Mouse (Mus musculus) MEL (cell line): ENCODE data around the gene Xab2. TPM values are rescaled to one million over a fixed set of nuclear protein-coding genes. Genes with fewer than 3 reads are reported as not detected.

Experiments
- DNase-seq: peaks from one replicate; pipeline ENCODE4 v3.0.0; 2011; ENCODE audit warnings: low read depth, low spot score
- H3K27ac ChIP-seq: 2 replicates; pipeline ENCODE4 v1.5.1; 2012; ENCODE audit warnings: low read depth, mild to moderate bottlenecking, control low read depth, low read length, moderate library complexity; ENCODE audit not compliant: control insufficient read depth
- H3K27me3 ChIP-seq, 2 experiments: fragments of 150-350 bp in 1 of 2; sonication (generic) in 1 of 2; 2 replicates each; pipeline ENCODE4 v1.6.1; 2012; ENCODE audit warnings: low read length in 2 of 2, mild to moderate bottlenecking in 2 of 2, improper control_type of control experiment in 1 of 2, moderate library complexity in 1 of 2; ENCODE audit not compliant: insufficient read depth in 2 of 2, control insufficient read depth in 1 of 2
- H3K36me3 ChIP-seq, 2 experiments: 2 replicates each; pipeline ENCODE4 v1.6.1; 2012 to 2014; ENCODE audit warnings: low read length in 2 of 2, improper control_type of control experiment in 1 of 2, inconsistent platforms in 1 of 2, mild to moderate bottlenecking in 1 of 2; ENCODE audit not compliant: insufficient read depth in 2 of 2, control insufficient read depth in 1 of 2
- H3K4me1 ChIP-seq, 2 experiments: fragments of 150-350 bp in 1 of 2; sonication (generic) in 1 of 2; 2 replicates each; pipeline ENCODE4 v1.6.1; 2012; ENCODE audit warnings: low read length in 2 of 2, improper control_type of control experiment in 1 of 2, mild to moderate bottlenecking in 1 of 2; ENCODE audit not compliant: insufficient read depth in 2 of 2, control insufficient read depth in 1 of 2
- H3K4me3 ChIP-seq, 2 experiments: fragments of 150-350 bp in 1 of 2; sonication (generic) in 1 of 2; 2 replicates each; pipeline ENCODE4 v1.5.1; 2012; ENCODE audit warnings: low read depth in 2 of 2, low read length in 2 of 2, mild to moderate bottlenecking in 2 of 2, moderate library complexity in 2 of 2, control low read depth in 1 of 2, improper control_type of control experiment in 1 of 2; ENCODE audit not compliant: control insufficient read depth in 1 of 2, insufficient read depth in 1 of 2
- H3K79me2 ChIP-seq: 2 replicates; pipeline ENCODE4 v1.6.1; 2012; ENCODE audit warnings: mild to moderate bottlenecking, low read length, moderate library complexity; ENCODE audit not compliant: control insufficient read depth, poor library complexity, insufficient read depth
- H3K9ac ChIP-seq: 2 replicates; pipeline ENCODE4 v1.6.1; 2012; ENCODE audit warnings: low read depth, mild to moderate bottlenecking, control low read depth, low read length, moderate library complexity; ENCODE audit not compliant: control insufficient read depth, poor library complexity, severe bottlenecking
- H3K9me3 ChIP-seq: fragments of 150-350 bp; sonication (generic); replicated peaks from 2 replicates; pipeline ENCODE4 v1.6.1; 2012; ENCODE audit warnings: mild to moderate bottlenecking, low read length, improper control_type of control experiment, moderate library complexity; ENCODE audit not compliant: insufficient read depth
- BHLHE40 ChIP-seq: IDR thresholded peaks from 2 replicates; pipeline ENCODE4 v1.6.1; 2012; ENCODE audit warnings: low read depth, mild to moderate bottlenecking, inconsistent platforms, low read length, improper control_type of control experiment, borderline replicate concordance
- CHD2 ChIP-seq: IDR thresholded peaks from 2 replicates; pipeline ENCODE4 v1.6.1; 2011; ENCODE audit warnings: low read length, improper control_type of control experiment
- CTCF ChIP-seq, 3 experiments: IDR thresholded peaks in 2 of 3; conservative IDR thresholded peaks in 1 of 3; 2 replicates each; pipeline ENCODE4 v1.5.1; 2011 to 2012; ENCODE audit warnings: low read length in 3 of 3, low read depth in 2 of 3, mild to moderate bottlenecking in 2 of 3, improper control_type of control experiment in 1 of 3, inconsistent platforms in 1 of 3, mixed read lengths in 1 of 3, moderate library complexity in 1 of 3; ENCODE audit not compliant: control insufficient read depth in 1 of 3, insufficient read depth in 1 of 3, poor library complexity in 1 of 3, severe bottlenecking in 1 of 3
- EP300 ChIP-seq, 2 experiments: IDR thresholded peaks; 2 replicates each; pipeline ENCODE4 v1.6.1; 2011; ENCODE audit warnings: improper control_type of control experiment in 2 of 2, low read length in 2 of 2, low read depth in 1 of 2, mild to moderate bottlenecking in 1 of 2
- ETS1 ChIP-seq: IDR thresholded peaks from 2 replicates; pipeline ENCODE4 v1.6.1; 2012; ENCODE audit warnings: low read depth, mild to moderate bottlenecking, inconsistent platforms, low read length, improper control_type of control experiment, moderate library complexity
- GABPA ChIP-seq: IDR thresholded peaks from 2 replicates; pipeline ENCODE4 v1.6.1; 2012; ENCODE audit warnings: low read depth, mild to moderate bottlenecking, inconsistent platforms, low read length, improper control_type of control experiment, moderate library complexity
- HCFC1 ChIP-seq: IDR thresholded peaks from 2 replicates; pipeline ENCODE4 v1.6.1; 2012; ENCODE audit warnings: low read depth, mild to moderate bottlenecking, inconsistent platforms, low read length, improper control_type of control experiment, moderate library complexity
- KAT2A ChIP-seq: conservative IDR thresholded peaks from 2 replicates; pipeline ENCODE4 v1.6.1; 2012; ENCODE audit warnings: low read depth, low read length, improper control_type of control experiment, inconsistent platforms
- MAX ChIP-seq: IDR thresholded peaks from 2 replicates; pipeline ENCODE4 v1.6.1; 2011; ENCODE audit warnings: low read length, improper control_type of control experiment
- MYB ChIP-seq: IDR thresholded peaks from 2 replicates; pipeline ENCODE4 v1.6.1; 2011; ENCODE audit warnings: mild to moderate bottlenecking, low read depth, low read length, improper control_type of control experiment
- MYC ChIP-seq: IDR thresholded peaks from 2 replicates; pipeline ENCODE4 v1.6.1; 2011; ENCODE audit warnings: low read depth, mild to moderate bottlenecking, low read length, improper control_type of control experiment, moderate library complexity
- POLR2A ChIP-seq, 2 experiments: IDR thresholded peaks; 2 replicates each; pipeline ENCODE4 v1.6.1; 2011 to 2012; ENCODE audit warnings: low read length in 2 of 2, mild to moderate bottlenecking in 2 of 2, control low read depth in 1 of 2, improper control_type of control experiment in 1 of 2, low read depth in 1 of 2, moderate library complexity in 1 of 2; ENCODE audit not compliant: control insufficient read depth in 1 of 2, insufficient read depth in 1 of 2, poor library complexity in 1 of 2
- POLR2AphosphoS2 ChIP-seq: IDR thresholded peaks from 2 replicates; pipeline ENCODE4 v1.6.1; 2011; ENCODE audit warnings: low read length, improper control_type of control experiment
- POLR2AphosphoS5 ChIP-seq: IDR thresholded peaks from 2 replicates; pipeline ENCODE4 v1.6.1; 2012; ENCODE audit warnings: low read depth, borderline replicate concordance, mild to moderate bottlenecking, inconsistent platforms, low read length, moderate library complexity, mixed read lengths
- UBTF ChIP-seq: IDR thresholded peaks from 2 replicates; pipeline ENCODE4 v1.6.1; 2012; ENCODE audit warnings: low read depth, mild to moderate bottlenecking, inconsistent platforms, low read length, improper control_type of control experiment, moderate library complexity, borderline replicate concordance; ENCODE audit not compliant: insufficient read depth
- USF1 ChIP-seq: IDR thresholded peaks from 2 replicates; pipeline ENCODE4 v1.6.1; 2014; ENCODE audit warnings: low read depth, mild to moderate bottlenecking, inconsistent platforms, low read length, improper control_type of control experiment, moderate library complexity
- USF2 ChIP-seq, 2 experiments: IDR thresholded peaks; 2 replicates each; pipeline ENCODE4 v1.6.1; 2011 to 2012; ENCODE audit warnings: improper control_type of control experiment in 2 of 2, low read length in 2 of 2, borderline replicate concordance in 1 of 2, inconsistent platforms in 1 of 2, low read depth in 1 of 2, mild to moderate bottlenecking in 1 of 2; ENCODE audit not compliant: insufficient read depth in 1 of 2
- ZMIZ1 ChIP-seq: IDR thresholded peaks from 2 replicates; pipeline ENCODE4 v1.6.1; 2012; ENCODE audit warnings: low read depth, mild to moderate bottlenecking, inconsistent platforms, low read length, improper control_type of control experiment, moderate library complexity
- ZNF384 ChIP-seq: IDR thresholded peaks from 2 replicates; pipeline ENCODE4 v1.6.1; 2012; ENCODE audit warnings: low read depth, mild to moderate bottlenecking, inconsistent platforms, low read length, improper control_type of control experiment
- polyA plus RNA-seq, 2 experiments: library from polyadenylated mRNA; stranded (reverse) in 1 of 2; unstranded in 1 of 2; fragments of >175 nt in 1 of 2; fragments of >200 nt in 1 of 2; gene quantifications; 2 replicates each; pipeline versions ENCODE4 v1.2.1 to v1.2.4; 2012; ENCODE audit warnings: low replicate concordance in 2 of 2, low read depth in 1 of 2; ENCODE audit not compliant: insufficient read length in 2 of 2, insufficient read depth in 1 of 2, missing spikeins in 1 of 2
- total RNA-seq: library from RNA; depleted of rRNA; stranded (reverse); fragments of 300-350 nt; gene quantifications from 2 replicates; pipeline ENCODE4 v1.2.3, GENCODE M21; 2012; rRNA removed

The Xab2 gene
- total and polyA plus RNA-seq, 3 experiments, result 54.8 to 90.4 (median 68.1) TPM

DNA sequence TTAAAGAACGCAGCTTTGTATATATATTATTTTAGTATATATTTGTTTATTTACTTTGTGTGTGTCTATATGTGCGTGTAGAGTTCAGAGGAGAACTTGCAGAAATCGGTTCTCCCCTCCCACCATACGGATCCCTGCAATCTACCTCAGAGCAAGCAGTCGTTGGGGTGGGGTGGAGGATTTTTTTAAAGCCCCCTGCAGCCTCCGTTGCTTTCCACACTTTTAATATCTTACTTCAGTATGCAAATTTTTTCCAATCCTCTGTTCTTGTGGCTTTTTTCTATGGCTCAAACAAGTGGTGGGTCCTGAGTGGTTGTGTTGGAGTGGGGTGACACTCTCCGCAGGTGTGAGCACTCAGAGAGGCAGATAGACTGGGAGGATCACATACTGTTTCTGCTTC is 52.7 kb downstream of the Xab2 start:
- no peak for DNase-seq
- Histone ChIP-seq H3K4me3 (no peak overlapping the region), H3K36me3 (no peaks in the 10 kb centered on the region), H3K9me3 (no peaks in the 10 kb centered on the region), H3K27ac (no peak overlapping the region), H3K27me3 (no peaks in the 10 kb centered on the region), H3K79me2 (no peaks in the 10 kb centered on the region), H3K9ac (no peak overlapping the region), H3K4me1 (no peaks in the 10 kb centered on the region)
- TF ChIP-seq ETS1 (no peak), MAX (no peak), USF1 (no peak), ZNF384 (no peak), MYB (no peak), POLR2AphosphoS2 (no peak)

DNA sequence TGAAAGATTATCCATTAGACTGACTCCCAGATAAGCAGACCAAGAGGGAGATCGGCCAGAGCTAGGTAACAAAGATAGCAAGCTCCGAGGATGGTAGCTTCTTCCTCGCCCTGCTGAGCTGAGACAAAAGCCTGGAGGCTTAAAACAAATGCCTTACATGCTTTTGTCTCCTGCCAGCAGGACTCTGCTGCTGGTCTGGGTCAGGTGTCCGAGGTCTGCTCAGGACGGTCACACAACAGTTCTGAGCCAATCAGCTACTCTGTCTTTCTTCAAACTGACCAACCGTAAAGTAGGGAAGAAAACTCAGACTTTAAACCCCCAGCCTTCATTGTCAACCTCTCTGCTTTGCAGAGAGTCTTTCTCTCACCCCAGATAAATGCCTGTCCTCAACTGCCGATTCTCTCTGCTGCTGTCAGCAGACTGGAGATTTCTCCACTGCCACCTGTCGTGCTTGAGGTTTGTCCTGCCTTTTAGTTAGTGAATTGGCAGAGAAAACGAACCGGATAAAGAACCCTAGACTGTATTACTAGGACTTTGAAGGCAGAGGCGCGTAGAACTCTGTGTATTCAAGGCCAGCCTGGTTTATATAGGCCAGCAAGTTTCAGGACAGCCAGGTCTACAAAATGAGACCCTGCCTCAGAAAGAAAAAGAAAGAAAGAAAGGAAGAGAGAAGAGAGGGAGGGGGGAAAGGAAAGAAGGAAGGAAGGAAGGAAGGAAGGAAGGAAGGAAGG is 53.3 kb downstream of the Xab2 start, which contains the start of gene C330021F23Rik:
C330021F23Rik (plus strand) TSS at position 350 of the 731 bp plus-strand sequence.
- Histone ChIP-seq H3K9ac (no peak within 1 kb of the TSS), H3K79me2 (no peaks in the 10 kb centered on the region), H3K4me1 (no peaks in the 10 kb centered on the region), H3K9me3 (no peaks in the 10 kb centered on the region), H3K27me3 (no peaks in the 10 kb centered on the region), H3K36me3 (no peaks in the 10 kb centered on the region), H3K27ac (no peak within 1 kb of the TSS), H3K4me3 (no peak within 1 kb of the TSS)
- no peak for DNase-seq
- TF ChIP-seq CHD2 (no peak), ZNF384 (no peak), POLR2A (IDR thresholded peaks at IDR 0.05; ENCODE audit: control insufficient read depth in 1 of 2, insufficient read depth in 1 of 2, low read depth in 1 of 2, low read length in 2 of 2, poor library complexity in 1 of 2) (no peak), ZMIZ1 (no peak), GABPA (no peak), UBTF (no peak), HCFC1 (no peak), EP300 (IDR thresholded peaks at IDR 0.05; ENCODE audit: low read depth in 1 of 2, low read length in 2 of 2) (no peak), USF2 (IDR thresholded peaks at IDR 0.05; ENCODE audit: borderline replicate concordance in 1 of 2, insufficient read depth in 1 of 2, low read depth in 1 of 2, low read length in 2 of 2) (no peak), BHLHE40 (no peak), CTCF (IDR thresholded peaks at IDR 0.05 in 2 of 3, conservative IDR thresholded peaks at IDR 0.05 in 1 of 3; ENCODE audit: control insufficient read depth in 1 of 3, insufficient read depth in 1 of 3, low read depth in 2 of 3, low read length in 3 of 3, poor library complexity in 1 of 3, severe bottlenecking in 1 of 3) (no peak), KAT2A (no peak), POLR2AphosphoS5 (no peak), MYC (no peak)

Other genes with a start within 250 kb of the Xab2 start
- 2.4 and 3.0 TPM in 2 replicates for gene Arhgef18, start 228.3 kb downstream of the Xab2 start, total RNA-seq
- 1 to 10 TPM in 1 of 2 experiments, not detected in 1; 6.6 TPM for gene Arhgef18, start 228.3 kb downstream of the Xab2 start, polyA plus RNA-seq
- gene Pex11g, start 153.6 kb downstream of the Xab2 start, total RNA-seq, result 0.20 and 0.35 TPM in 2 replicates
- 1 to 10 TPM in 1 of 2 experiments, not detected in 1; 1.4 TPM for gene Pex11g, start 153.6 kb downstream of the Xab2 start, polyA plus RNA-seq
- gene Tex45, start 150.5 kb downstream of the Xab2 start, total RNA-seq, result 0.12 TPM in 1 of 2 replicates, not detected in the other
- gene Tex45, start 150.5 kb downstream of the Xab2 start, polyA plus RNA-seq, result under 1 TPM in 1 of 2 experiments, not detected in 1; 0.06 TPM
- 5.0 and 5.2 TPM in 2 replicates for gene Zfp358, start 128.2 kb downstream of the Xab2 start, total RNA-seq
- gene Zfp358, start 128.2 kb downstream of the Xab2 start, polyA plus RNA-seq, result 10 to 100 TPM in 1 of 2 experiments, not detected in 1; 12.0 TPM
- 15.2 and 18.0 TPM in 2 replicates for gene Mcoln1, start 120.9 kb downstream of the Xab2 start, total RNA-seq
- gene Mcoln1, start 120.9 kb downstream of the Xab2 start, polyA plus RNA-seq, result 10 to 100 TPM in 1 of 2 experiments, not detected in 1; 47.6 TPM
- 7.6 and 8.6 TPM in 2 replicates for gene Pnpla6, start 105.9 kb downstream of the Xab2 start, total RNA-seq
- gene Pnpla6, start 105.9 kb downstream of the Xab2 start, polyA plus RNA-seq, result 10 to 100 TPM in 1 of 2 experiments, not detected in 1; 16.5 TPM
- gene C330021F23Rik, start 53.3 kb downstream of the Xab2 start, total RNA-seq, result 0.56 and 1.2 TPM in 2 replicates
- under 1 TPM in 1 of 2 experiments, not detected in 1; 0.53 TPM for gene C330021F23Rik, start 53.3 kb downstream of the Xab2 start, polyA plus RNA-seq
- gene Camsap3, start 34.0 kb downstream of the Xab2 start, total RNA-seq, result 0.36 and 0.62 TPM in 2 replicates
- gene Camsap3, start 34.0 kb downstream of the Xab2 start, polyA plus RNA-seq, result 1 to 10 TPM in 1 of 2 experiments, not detected in 1; 5.1 TPM
- gene Pet100, start 232 bp upstream of the Xab2 start, total RNA-seq, result 52.8 and 58.7 TPM in 2 replicates
- gene Pet100, start 232 bp upstream of the Xab2 start, polyA plus RNA-seq, result 10 to 100 TPM in 1 of 2 experiments, not detected in 1; 64.2 TPM
- 0.29 and 0.54 TPM in 2 replicates for gene Pcp2, start 4.2 kb upstream of the Xab2 start, total RNA-seq
- under 1 TPM in 1 of 2 experiments, not detected in 1; 0.35 TPM for gene Pcp2, start 4.2 kb upstream of the Xab2 start, polyA plus RNA-seq
- gene Stxbp2, start 9.6 kb upstream of the Xab2 start, total RNA-seq, result 81.1 and 82.1 TPM in 2 replicates
- 100 to 1,000 TPM; 117 to 186 TPM for gene Stxbp2, start 9.6 kb upstream of the Xab2 start, polyA plus RNA-seq
- 0.23 and 0.33 TPM in 2 replicates for gene Retn, start 34.5 kb upstream of the Xab2 start, total RNA-seq
- gene Retn, start 34.5 kb upstream of the Xab2 start, polyA plus RNA-seq, result 1 to 10 TPM in 1 of 2 experiments, not detected in 1; 1.1 TPM
- gene Mcemp1, start 44.4 kb upstream of the Xab2 start, total RNA-seq, result not detected in 2 replicates
- not detected for gene Mcemp1, start 44.4 kb upstream of the Xab2 start, polyA plus RNA-seq
- 0.59 TPM in 1 of 2 replicates, not detected in the other for gene Fcor, start 51.0 kb upstream of the Xab2 start, total RNA-seq
- gene Fcor, start 51.0 kb upstream of the Xab2 start, polyA plus RNA-seq, result under 1 TPM in 1 of 2 experiments, not detected in 1; 0.84 TPM
- 41.9 and 48.6 TPM in 2 replicates for gene Trappc5, start 55.0 kb upstream of the Xab2 start, total RNA-seq
- gene Trappc5, start 55.0 kb upstream of the Xab2 start, polyA plus RNA-seq, result 10 to 100 TPM in 1 of 2 experiments, not detected in 1; 43.0 TPM
- not detected in 2 replicates for gene Fcer2a, start 72.9 kb upstream of the Xab2 start, total RNA-seq
- under 1 TPM in 1 of 2 experiments, not detected in 1; 0.07 TPM for gene Fcer2a, start 72.9 kb upstream of the Xab2 start, polyA plus RNA-seq
- gene Clec4g, start 99.3 kb upstream of the Xab2 start, total RNA-seq, result not detected in 2 replicates
- gene Clec4g, start 99.3 kb upstream of the Xab2 start, polyA plus RNA-seq, result not detected
- gene Cd209a, start 127.7 kb upstream of the Xab2 start, total RNA-seq, result not detected in 2 replicates
- not detected for gene Cd209a, start 127.7 kb upstream of the Xab2 start, polyA plus RNA-seq
- not detected in 2 replicates for gene Cd209e, start 233.0 kb upstream of the Xab2 start, total RNA-seq
- gene Cd209e, start 233.0 kb upstream of the Xab2 start, polyA plus RNA-seq, result not detected